Mouse (Mus musculus) thymus, adult 2 months (tissue): Measurements from ENCODE around the gene Myl10. TPM values are rescaled to one million over a fixed set of nuclear protein-coding genes. Genes with fewer than 3 reads are reported as not detected.

Source experiments
- DNase-seq: peaks from one replicate; pipeline ENCODE4 v3.0.0; 2021
- H3K27ac ChIP-seq: fragments of 200-500 bp; 2 replicates; pipeline ENCODE4 v1.5.1; 2012; ENCODE audit warnings: low read length, control low read depth; ENCODE audit not compliant: control insufficient read depth, insufficient read depth
- H3K27me3 ChIP-seq: fragments of 200-500 bp; 2 replicates; pipeline ENCODE4 v1.6.1; 2012; ENCODE audit warnings: mild to moderate bottlenecking, low read length, moderate library complexity, mixed read lengths; ENCODE audit not compliant: control insufficient read depth, insufficient read depth
- H3K36me3 ChIP-seq: fragments of 200-500 bp; 2 replicates; pipeline ENCODE4 v1.6.1; 2012; ENCODE audit warnings: mild to moderate bottlenecking, low read length, moderate library complexity; ENCODE audit not compliant: control insufficient read depth, insufficient read depth
- H3K4me1 ChIP-seq: fragments of 200-500 bp; replicated peaks from 2 replicates; pipeline ENCODE4 v1.6.1; 2012; ENCODE audit warnings: low read length; ENCODE audit not compliant: control insufficient read depth, insufficient read depth
- H3K4me3 ChIP-seq: fragments of 200-500 bp; 2 replicates; pipeline ENCODE4 v1.5.1; 2012; ENCODE audit warnings: mild to moderate bottlenecking, low read length, control low read depth, moderate library complexity; ENCODE audit not compliant: control insufficient read depth, insufficient read depth
- CTCF ChIP-seq: fragments of 200-500 bp; IDR thresholded peaks from 2 replicates; pipeline ENCODE4 v1.5.1; 2012; ENCODE audit warnings: mild to moderate bottlenecking, control low read depth, low read length, moderate library complexity, borderline replicate concordance; ENCODE audit not compliant: control insufficient read depth, poor library complexity, insufficient read depth; ENCODE audit errors: extremely low read depth
- POLR2A ChIP-seq: fragments of 200-500 bp; IDR thresholded peaks from 2 replicates; pipeline ENCODE4 v1.6.1; 2012; ENCODE audit warnings: mild to moderate bottlenecking, low read length, control low read depth, moderate library complexity; ENCODE audit not compliant: control insufficient read depth, poor library complexity, insufficient read depth; ENCODE audit errors: extremely low read depth
- WGBS: fragments of 180-500 bp; shearing (Covaris S2); methylation state at CpG from one replicate; pipeline ENCODE4 v1.1.7; 2018; 5-methylcytosine and 5-hydroxymethylcytosine counted together
- polyA plus RNA-seq: library from polyadenylated mRNA; depleted of rRNA; stranded (reverse); fragments of >200 nt; gene quantifications from 2 replicates; pipeline ENCODE4 v1.2.3, GENCODE M21; 2012

The Myl10 gene
- polyA plus RNA-seq, 1 experiment, result 9.6 TPM

DNA sequence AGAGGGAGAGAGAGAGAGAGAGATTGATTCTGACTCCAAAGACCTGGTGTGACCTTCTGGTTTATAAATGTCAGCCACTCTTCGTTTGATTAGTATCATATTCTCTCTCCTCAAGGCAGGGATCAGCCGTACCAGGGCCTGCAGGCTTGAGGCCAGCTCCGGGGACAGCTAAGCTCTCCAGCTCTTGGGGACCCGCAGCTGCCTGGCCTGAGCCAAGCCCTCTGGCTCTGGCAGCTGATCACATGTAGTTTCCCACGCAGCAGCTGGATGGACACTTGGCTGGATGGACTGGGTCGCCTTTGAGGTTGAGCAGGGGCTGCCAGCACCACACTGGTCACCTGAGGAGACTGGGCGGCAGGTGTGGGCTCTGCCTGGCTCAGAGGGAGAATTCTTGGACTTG, 5.4 kb upstream of the Myl10 start:
- TF ChIP-seq POLR2A, result no peak
- DNase-seq, result no peak
- H3K27me3 ChIP-seq, result no peaks in the 10 kb centered on the region
- 92% methylated on average over 7 of the region's 7 CpGs for WGBS
- peaks cover 50% of the 10 kb centered on the region for H3K4me1 ChIP-seq
- H3K36me3 ChIP-seq, result no peaks in the 10 kb centered on the region
- H3K4me3 ChIP-seq, result no peak overlapping the region
- no peak overlapping the region for H3K27ac ChIP-seq

DNA sequence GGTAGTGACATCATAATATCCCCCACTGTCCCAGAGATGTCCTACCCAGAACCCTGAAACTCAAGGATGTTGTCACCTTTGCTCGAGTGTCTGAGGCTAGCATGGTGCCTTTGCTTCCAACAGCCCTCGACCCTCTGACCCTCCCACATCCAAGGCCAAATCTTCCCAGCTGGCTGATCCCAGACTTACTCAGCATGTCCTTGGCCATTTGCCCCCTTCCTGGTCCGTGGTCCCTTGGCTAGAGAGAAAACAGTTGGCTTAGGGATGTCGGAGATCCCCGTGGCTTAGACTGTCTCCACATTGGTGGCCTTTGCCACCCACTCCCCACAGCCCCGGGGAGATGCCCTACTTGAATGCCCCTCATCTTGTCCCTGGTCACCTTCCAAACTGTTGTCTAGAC, 4.1 kb upstream of the Myl10 start:
- Histone ChIP-seq H3K4me3 (no peak overlapping the region), H3K27ac (no peak overlapping the region), H3K27me3 (no peaks in the 10 kb centered on the region), H3K36me3 (no peaks in the 10 kb centered on the region), H3K4me1 (peaks cover 49% of the 10 kb centered on the region)
- TF ChIP-seq CTCF (no peak), POLR2A (no peak)
- WGBS, result 89% methylated on average over 6 of the region's 6 CpGs
- DNase-seq, result no peak

DNA sequence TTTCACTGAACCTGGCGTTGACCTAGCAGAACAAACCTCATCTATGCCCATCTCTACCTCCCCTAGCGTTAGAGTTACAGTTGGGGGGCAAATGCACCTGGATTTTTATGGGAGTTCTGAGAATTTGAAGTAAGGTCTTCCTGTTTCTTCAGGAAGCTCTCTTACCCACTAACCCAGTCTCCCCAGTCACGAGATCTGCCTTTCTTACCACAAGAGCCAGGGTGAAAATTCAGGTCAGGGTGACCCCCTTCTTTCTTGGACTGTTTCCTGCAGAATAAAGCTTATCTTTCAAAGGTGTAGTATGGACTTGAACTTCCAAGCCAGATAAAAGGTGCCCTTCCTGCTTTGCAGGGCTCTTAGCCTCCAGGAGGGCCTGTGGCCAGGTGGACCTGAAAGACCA, 1.8 kb upstream of the Myl10 start:
- DNase-seq, result peak; percentile 45
- no peaks in the 10 kb centered on the region for H3K36me3 ChIP-seq
- 7% methylated on average over 3 of the region's 3 CpGs for WGBS
- peaks cover 56% of the 10 kb centered on the region for H3K4me1 ChIP-seq
- H3K27ac ChIP-seq, result peak overlapping the region; percentile 82
- no peak overlapping the region for H3K4me3 ChIP-seq
- TF ChIP-seq POLR2A (no peak), CTCF (no peak)
- H3K27me3 ChIP-seq, result no peaks in the 10 kb centered on the region

DNA sequence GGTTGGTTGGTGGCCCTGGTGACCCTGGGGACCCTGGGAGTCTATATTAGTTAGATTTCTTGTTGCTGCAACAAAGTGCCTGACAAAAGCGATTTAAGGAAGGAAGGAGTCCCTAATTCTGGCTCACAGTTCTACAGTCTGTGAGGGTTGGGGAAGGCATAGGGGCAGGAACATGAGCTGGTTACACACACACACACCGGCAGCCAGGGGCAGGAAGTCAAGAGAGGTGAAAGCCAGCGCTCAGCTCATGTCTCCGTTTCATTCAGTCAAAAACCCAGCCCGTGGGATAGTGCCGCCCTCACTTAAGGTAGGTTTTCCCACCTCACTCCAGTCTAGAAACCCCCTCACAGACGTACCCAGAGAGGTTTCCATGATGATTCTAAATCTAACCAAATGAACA, 472 bp downstream of the Myl10 start:
- Histone ChIP-seq H3K36me3 (no peaks in the 10 kb centered on the region), H3K27me3 (no peaks in the 10 kb centered on the region), H3K27ac (peak overlapping the region; percentile 81), H3K4me3 (0 out of 2 replicates have a peak overlapping the region, but pooled peaks have one; percentile 12), H3K4me1 (peaks cover 53% of the 10 kb centered on the region)
- WGBS, result 4% methylated on average over 7 of the region's 7 CpGs
- DNase-seq, result peak; percentile 42
- TF ChIP-seq CTCF, result no peak
- no peak for TF ChIP-seq POLR2A

DNA sequence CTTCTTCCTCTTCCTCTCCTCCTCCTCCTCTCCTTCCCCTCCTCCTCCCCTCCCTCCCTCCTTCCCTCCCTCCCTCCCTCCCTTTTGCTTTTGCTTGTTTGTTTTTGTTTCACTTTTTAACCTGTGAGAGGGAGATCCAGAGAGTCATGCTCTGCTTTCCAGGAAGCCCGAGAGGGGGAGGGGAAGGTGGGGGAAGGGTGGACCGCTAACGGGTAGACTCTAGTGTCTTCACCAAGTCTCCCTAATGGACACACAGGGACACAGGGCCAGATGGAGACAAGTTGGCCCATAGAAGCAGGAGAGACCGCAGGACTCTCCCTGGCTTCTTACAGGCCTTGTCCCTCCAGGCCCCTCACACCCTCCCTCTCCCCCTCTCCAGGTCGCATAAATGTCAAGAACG, 2.0 kb downstream of the Myl10 start:
- no peak for DNase-seq
- Histone ChIP-seq H3K4me1 (peaks cover 46% of the 10 kb centered on the region), H3K27ac (no peak overlapping the region), H3K36me3 (no peaks in the 10 kb centered on the region), H3K4me3 (no peak overlapping the region), H3K27me3 (no peaks in the 10 kb centered on the region)
- WGBS, result 52% methylated on average over 6 of the region's 6 CpGs
- TF ChIP-seq POLR2A, result no peak
- no peak for TF ChIP-seq CTCF

DNA sequence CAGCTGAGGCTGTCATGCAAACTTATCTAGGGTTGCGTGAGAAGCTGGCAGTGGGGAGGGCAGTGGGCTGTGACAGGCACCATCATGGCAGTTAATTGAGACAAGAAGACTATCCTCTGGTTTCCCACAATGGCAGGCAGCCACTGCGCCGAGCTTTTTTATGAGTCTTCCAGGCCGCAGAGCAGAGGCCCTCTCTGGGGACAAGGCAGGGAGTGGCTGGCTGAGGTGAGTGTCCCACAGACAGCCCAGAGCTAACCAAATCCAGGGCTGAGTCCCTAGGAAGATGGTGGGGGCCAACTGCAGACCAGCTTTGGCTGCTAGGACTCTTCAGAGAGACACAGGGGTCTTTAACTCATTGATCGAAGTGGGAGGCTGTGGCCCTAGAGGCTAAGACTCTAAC, 3.6 kb downstream of the Myl10 start:
- TF ChIP-seq POLR2A, result no peak
- no peak for TF ChIP-seq CTCF
- WGBS, result 90% methylated on average over 5 of the region's 5 CpGs

DNA sequence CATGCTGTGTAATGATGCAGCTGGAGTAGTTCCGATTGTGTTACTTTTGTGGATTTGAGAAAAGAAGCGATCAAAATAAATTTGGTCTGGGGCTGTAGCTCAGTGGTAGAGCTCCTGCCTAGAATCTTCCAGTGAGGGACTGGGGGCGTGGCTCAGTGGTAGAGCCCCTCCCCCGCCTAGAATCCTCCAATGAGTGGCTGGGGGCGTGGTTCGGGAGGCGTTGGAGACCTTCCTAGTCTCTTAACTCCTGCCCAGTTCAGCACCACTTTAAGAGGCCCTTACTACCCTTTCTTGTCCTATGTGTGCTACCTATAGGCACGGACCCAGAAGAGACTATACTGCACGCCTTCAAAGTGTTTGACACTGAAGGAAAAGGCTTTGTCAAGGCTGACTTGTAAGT, 4.7 kb downstream of the Myl10 start:
- WGBS, result 96% methylated on average over 9 of the region's 9 CpGs
- H3K4me3 ChIP-seq, result no peak overlapping the region
- no peaks in the 10 kb centered on the region for H3K27me3 ChIP-seq
- DNase-seq, result no peak
- H3K27ac ChIP-seq, result no peak overlapping the region
- H3K4me1 ChIP-seq, result peaks cover 26% of the 10 kb centered on the region
- no peak for TF ChIP-seq POLR2A
- no peak for TF ChIP-seq CTCF
- no peaks in the 10 kb centered on the region for H3K36me3 ChIP-seq

More for the DNA sequence above, 3.6 kb downstream of the Myl10 start:
- Histone ChIP-seq H3K36me3 (no peaks in the 10 kb centered on the region), H3K4me1 (peaks cover 32% of the 10 kb centered on the region), H3K27ac (no peak overlapping the region), H3K4me3 (no peak overlapping the region), H3K27me3 (no peaks in the 10 kb centered on the region)
- DNase-seq, result no peak
